Mouse (Mus musculus) small intestine, adult 2 months (tissue): ENCODE data around the gene Wif1. TPM values are rescaled to one million over a fixed set of nuclear protein-coding genes. Genes with fewer than 3 reads are reported as not detected.

Experiments
- H3K27ac ChIP-seq: fragments of 200-500 bp; 2 replicates; pipeline ENCODE4 v1.5.1; 2012; ENCODE audit warnings: low read depth, low read length, control low read depth, inconsistent platforms; ENCODE audit not compliant: insufficient read depth
- H3K27me3 ChIP-seq: fragments of 200-500 bp; 2 replicates; pipeline ENCODE4 v1.6.1; 2012; ENCODE audit warnings: mild to moderate bottlenecking, moderate library complexity, low read length, inconsistent platforms; ENCODE audit not compliant: control insufficient read depth, insufficient read depth
- H3K36me3 ChIP-seq: fragments of 200-500 bp; 2 replicates; pipeline ENCODE4 v1.6.1; 2012; ENCODE audit warnings: mild to moderate bottlenecking, low read length, control low read depth, inconsistent platforms; ENCODE audit not compliant: control insufficient read depth, insufficient read depth
- H3K4me1 ChIP-seq: fragments of 200-500 bp; 2 replicates; pipeline ENCODE4 v1.6.1; 2012; ENCODE audit warnings: low read length, inconsistent platforms, mixed read lengths; ENCODE audit not compliant: control insufficient read depth, insufficient read depth, insufficient read length
- H3K4me3 ChIP-seq: fragments of 200-500 bp; 2 replicates; pipeline ENCODE4 v1.5.1; 2012; ENCODE audit warnings: low read depth, mild to moderate bottlenecking, control low read depth, inconsistent platforms, low read length, moderate library complexity
- CTCF ChIP-seq: fragments of 200-500 bp; IDR thresholded peaks from 2 replicates; pipeline ENCODE4 v1.5.1; 2012; ENCODE audit warnings: low read depth, mild to moderate bottlenecking, control low read depth, inconsistent platforms, low read length, moderate library complexity, mixed read lengths; ENCODE audit not compliant: insufficient replicate concordance, insufficient read length; ENCODE audit errors: extremely low read depth
- POLR2A ChIP-seq: fragments of 200-500 bp; IDR thresholded peaks from 2 replicates; pipeline ENCODE4 v1.6.1; 2012; ENCODE audit warnings: low read depth, mild to moderate bottlenecking, control low read depth, inconsistent platforms, low read length, moderate library complexity
- WGBS: fragments of 180-500 bp; shearing (Covaris S2); methylation state at CpG from one replicate; pipeline ENCODE4 v1.1.7; 2018; 5-methylcytosine and 5-hydroxymethylcytosine counted together
- polyA plus RNA-seq: library from polyadenylated mRNA; depleted of rRNA; stranded (reverse); fragments of >200 nt; gene quantifications from 2 replicates; pipeline ENCODE4 v1.2.3, GENCODE M21; 2012; rRNA removed

The Wif1 gene
- polyA plus RNA-seq, 1 experiment, result 0.51 TPM

DNA sequence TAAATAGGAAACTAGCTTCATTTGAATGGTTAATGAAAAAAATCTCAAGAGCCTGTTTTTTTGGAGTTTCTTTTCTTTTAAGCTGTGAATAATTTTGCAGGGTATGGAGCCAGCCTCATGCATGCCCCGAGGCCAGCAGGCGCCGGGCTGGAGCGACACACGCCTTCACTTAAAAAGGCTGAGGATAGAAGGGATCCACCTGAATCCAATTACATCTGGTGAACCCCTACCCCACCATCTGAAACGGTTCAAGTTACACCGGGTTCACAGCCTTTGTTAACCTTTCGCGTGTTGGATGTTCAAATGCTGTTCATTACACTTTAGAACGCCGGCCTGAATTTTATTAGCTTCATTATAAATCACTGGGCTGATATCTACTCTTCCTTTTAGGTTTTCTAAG is 65.9 kb downstream of the Wif1 start:
- no peak overlapping the region for H3K4me3 ChIP-seq
- no peak for TF ChIP-seq POLR2A
- TF ChIP-seq CTCF, result no peak
- H3K4me1 ChIP-seq, result no peaks in the 10 kb centered on the region
- H3K27ac ChIP-seq, result no peak overlapping the region
- H3K27me3 ChIP-seq, result no peaks in the 10 kb centered on the region; the same call in 1 of the 2 replicates
- 74% methylated on average over 11 of the region's 11 CpGs for WGBS
- H3K36me3 ChIP-seq, result no peaks in the 10 kb centered on the region

DNA sequence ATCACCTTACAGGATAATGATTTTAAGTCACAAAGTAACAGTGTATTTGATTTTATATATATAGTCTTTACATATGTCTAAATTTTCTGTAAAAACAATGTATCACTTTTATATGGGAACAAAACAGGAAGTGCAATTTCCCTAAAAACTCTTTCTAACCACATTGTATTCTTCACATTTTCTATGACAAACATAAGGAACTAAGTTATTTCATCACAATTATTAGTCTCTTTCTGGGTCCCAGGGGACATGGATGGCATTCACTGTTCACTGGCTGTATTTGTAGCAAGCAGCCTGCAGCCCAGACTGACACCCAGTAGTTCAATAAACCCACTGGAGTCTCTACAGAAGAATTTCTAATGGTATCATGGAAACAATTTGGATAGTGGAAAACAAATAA is 82.4 kb downstream of the Wif1 start:
- TF ChIP-seq POLR2A, result no peak
- TF ChIP-seq CTCF, result no peak
- Histone ChIP-seq H3K27ac (no peak overlapping the region), H3K27me3 (no peaks in the 10 kb centered on the region), H3K4me1 (no peaks in the 10 kb centered on the region), H3K4me3 (no peak overlapping the region), H3K36me3 (no peaks in the 10 kb centered on the region)

DNA sequence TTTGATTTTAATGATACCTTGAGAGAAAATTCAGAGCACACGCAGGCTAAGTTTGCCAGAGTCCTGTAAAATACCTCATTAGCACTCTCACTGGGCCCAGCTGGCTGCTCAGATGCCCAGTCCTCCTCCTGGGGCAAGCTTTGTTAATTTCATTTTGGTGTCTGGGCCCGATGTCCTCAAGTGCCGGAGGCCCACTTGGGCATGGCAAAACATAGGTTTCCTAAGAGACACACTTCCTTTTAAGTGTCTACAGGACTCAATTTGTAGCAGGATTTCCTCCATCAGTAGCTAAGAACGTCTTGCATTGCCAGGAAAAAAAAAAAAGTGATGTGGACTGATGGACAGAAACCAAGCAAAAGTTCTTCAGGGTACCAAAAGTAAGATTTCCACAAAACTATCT is 82.9 kb downstream of the Wif1 start:
- Histone ChIP-seq H3K36me3 (no peaks in the 10 kb centered on the region), H3K27ac (no peak overlapping the region), H3K4me1 (no peaks in the 10 kb centered on the region), H3K4me3 (no peak overlapping the region), H3K27me3 (no peaks in the 10 kb centered on the region)
- 64% methylated on average over 4 of the region's 4 CpGs for WGBS
- TF ChIP-seq CTCF, result no peak
- no peak for TF ChIP-seq POLR2A

DNA sequence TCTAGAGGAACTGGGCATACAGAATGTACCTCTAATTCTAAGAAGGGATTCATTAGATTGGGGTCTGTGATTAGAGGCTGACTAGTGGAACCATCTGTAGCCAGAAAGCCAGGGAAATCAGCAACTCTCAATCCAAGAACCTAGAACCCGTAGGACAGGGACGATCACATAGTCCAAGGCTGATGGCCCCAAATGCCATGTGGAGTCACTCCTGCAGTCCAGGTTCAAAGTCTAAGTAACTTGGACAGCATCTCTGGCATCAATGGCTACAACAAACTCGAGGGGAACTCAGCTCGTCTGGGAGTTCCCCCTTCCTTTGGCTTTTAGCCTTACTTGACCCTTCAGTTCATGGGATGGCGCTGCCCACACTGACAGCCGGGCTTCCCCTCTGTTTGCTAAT is 87.0 kb downstream of the Wif1 start:
- H3K36me3 ChIP-seq, result no peaks in the 10 kb centered on the region
- no peaks in the 10 kb centered on the region for H3K27me3 ChIP-seq
- H3K4me1 ChIP-seq, result no peaks in the 10 kb centered on the region
- TF ChIP-seq POLR2A (no peak), CTCF (no peak)
- H3K4me3 ChIP-seq, result no peak overlapping the region
- H3K27ac ChIP-seq, result no peak overlapping the region
- 70% methylated on average over 6 of the region's 6 CpGs for WGBS

- no peaks in the 10 kb centered on the region for H3K27me3 ChIP-seq
- H3K27ac ChIP-seq, result no peak overlapping the region
- no peaks in the 10 kb centered on the region for H3K4me1 ChIP-seq
- no peak for TF ChIP-seq POLR2A
- peak; percentile 27; the same call in 1 of the 2 replicates for TF ChIP-seq CTCF
- no peak overlapping the region for H3K4me3 ChIP-seq
- no peaks in the 10 kb centered on the region for H3K36me3 ChIP-seq
- 88% methylated on average over 16 of the region's 16 CpGs for WGBS
Measured at GRCm38 (mm10) chr10:121124481-121124880, 90.7 kb downstream of the Wif1 start.

- Histone ChIP-seq H3K36me3 (no peaks in the 10 kb centered on the region), H3K4me1 (no peaks in the 10 kb centered on the region), H3K4me3 (no peak overlapping the region), H3K27ac (no peak overlapping the region), H3K27me3 (no peaks in the 10 kb centered on the region)
- WGBS, result 46% methylated on average over 20 of the region's 20 CpGs
- no peak for TF ChIP-seq POLR2A
- no peak for TF ChIP-seq CTCF
Measured at GRCm38 (mm10) chr10:121129000-121129925, 95.5 kb downstream of the Wif1 start.

Other genes with a start within 250 kb of the Wif1 start
- 3.0 and 3.9 TPM in 2 replicates for gene Msrb3, start 134.9 kb upstream of the Wif1 start, polyA plus RNA-seq
- gene Lemd3, start 54.6 kb upstream of the Wif1 start, polyA plus RNA-seq, result 2.3 and 4.0 TPM in 2 replicates